Comparison of ENCODE assay signal across 24 mouse cellular contexts in the genomic region with DNA sequence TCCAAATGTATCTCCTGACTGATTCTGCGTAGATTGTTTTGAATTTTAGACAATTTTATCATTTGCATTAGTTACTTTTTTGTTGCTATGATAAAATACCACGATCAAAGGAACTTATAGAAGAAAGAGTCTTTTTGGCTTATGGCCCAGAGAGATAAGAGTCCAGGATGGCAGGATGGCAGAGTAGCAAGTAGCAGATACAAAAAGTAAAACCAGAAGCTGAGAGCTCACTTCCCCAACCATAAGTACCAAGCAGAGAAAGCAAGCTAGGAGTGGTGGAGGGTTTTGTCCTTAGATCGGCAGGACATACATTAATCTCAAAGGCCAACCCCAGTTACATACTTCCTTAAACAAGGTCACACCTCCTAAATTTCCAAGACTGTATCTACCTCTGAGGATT.
DNase-seq lines count a peak whose midpoint lies in the region; ATAC-seq and TF ChIP-seq lines count a peak whose summit lies in the region.
"Had no signal": no experiment of that assay in that cellular context is flagged by ENCODE, and none has a peak within 500 bp of the region (broad histone marks: within the 10 kb centered on the region; RNA-seq: fewer than 3 reads in every experiment).

No protein-coding gene starts in this region.

- no peaks in the 10 kb centered on the region for H3K9me3 ChIP-seq in midbrain, embryonic 11.5 days (ENCODE audit: control insufficient read depth, low read length)
- no peaks in the 10 kb centered on the region for H3K9me3 ChIP-seq in midbrain, embryonic 16.5 days (replicated peaks; ENCODE audit: control insufficient read depth, low read length, poor library complexity, severe bottlenecking)
- H3K9me3 ChIP-seq in G1E (replicated peaks) (no peaks in the 10 kb centered on the region), MEL (replicated peaks; ENCODE audit: insufficient read depth, low read length) (no peaks in the 10 kb centered on the region)
- no peaks in the 10 kb centered on the region for H3K9me3 ChIP-seq in forebrain, embryonic 11.5 days (ENCODE audit: control insufficient read depth, low read length)

- TF ChIP-seq RAD21 in MEL (IDR thresholded peaks at IDR 0.05; ENCODE audit: low read depth, low read length) = no peak

- no peak overlapping the region for H3K9ac ChIP-seq in midbrain, embryonic 11.5 days (ENCODE audit: low read length)
- H3K9ac ChIP-seq in midbrain, embryonic 16.5 days (ENCODE audit: low read depth, low read length) = no peak overlapping the region
- H3K9ac ChIP-seq in MEL (ENCODE audit: control insufficient read depth, low read depth, low read length, poor library complexity, severe bottlenecking) = no peak overlapping the region
- H3K9ac ChIP-seq in forebrain, embryonic 11.5 days (ENCODE audit: low read length) = no peak overlapping the region

- TF ChIP-seq CTCF in G1E (IDR thresholded peaks at IDR 0.05; ENCODE audit: low read depth, low read length) (no peak), MEL (IDR thresholded peaks at IDR 0.05 in 2 of 3, conservative IDR thresholded peaks at IDR 0.05 in 1 of 3; ENCODE audit: control insufficient read depth in 1 of 3, insufficient read depth in 1 of 3, low read depth in 2 of 3, low read length in 3 of 3, poor library complexity in 1 of 3, severe bottlenecking in 1 of 3) (no peak)

- TF ChIP-seq POLR2A in MEL (IDR thresholded peaks at IDR 0.05; ENCODE audit: control insufficient read depth in 1 of 2, insufficient read depth in 1 of 2, low read depth in 1 of 2, low read length in 2 of 2, poor library complexity in 1 of 2) = no peak

- H3K27me3 ChIP-seq in midbrain, embryonic 11.5 days (ENCODE audit: control insufficient read depth, insufficient read depth, low read length) = no peaks in the 10 kb centered on the region
- no peaks in the 10 kb centered on the region for H3K27me3 ChIP-seq in midbrain, embryonic 16.5 days (ENCODE audit: control insufficient read depth, insufficient read depth, low read depth, low read length)
- H3K27me3 ChIP-seq in G1E (ENCODE audit: insufficient read depth, low read length) (no peaks in the 10 kb centered on the region), MEL (ENCODE audit: control insufficient read depth in 1 of 2, insufficient read depth in 2 of 2, low read length in 2 of 2) (no peaks in the 10 kb centered on the region)
- no peaks in the 10 kb centered on the region for H3K27me3 ChIP-seq in forebrain, embryonic 11.5 days (ENCODE audit: control insufficient read depth, insufficient read depth, low read length)
- H3K27me3 ChIP-seq: CH12.LX, Patski had no signal

- H3K79me2 ChIP-seq in MEL (ENCODE audit: control insufficient read depth, insufficient read depth, low read length, poor library complexity) = no peaks in the 10 kb centered on the region

- H3K4me2 ChIP-seq in midbrain, embryonic 11.5 days = no peak overlapping the region
- no peak overlapping the region for H3K4me2 ChIP-seq in midbrain, embryonic 16.5 days (ENCODE audit: low read length)
- no peak overlapping the region for H3K4me2 ChIP-seq in forebrain, embryonic 11.5 days (ENCODE audit: low read depth, low read length, severe bottlenecking)

- no peaks in the 10 kb centered on the region for H3K36me3 ChIP-seq in midbrain, embryonic 11.5 days (ENCODE audit: control insufficient read depth, insufficient read depth, low read length)
- H3K36me3 ChIP-seq in midbrain, embryonic 16.5 days (ENCODE audit: control insufficient read depth, insufficient read depth, low read length) = no peaks in the 10 kb centered on the region
- H3K36me3 ChIP-seq in G1E (replicated peaks) = no peaks in the 10 kb centered on the region
- no peaks in the 10 kb centered on the region for H3K36me3 ChIP-seq in MEL (ENCODE audit: control insufficient read depth in 1 of 2, insufficient read depth in 2 of 2, low read length in 2 of 2)
- no peaks in the 10 kb centered on the region for H3K36me3 ChIP-seq in forebrain, embryonic 11.5 days (ENCODE audit: control insufficient read depth, insufficient read depth, low read length)

- DNase-seq in midbrain, embryonic 11.5 days (ENCODE audit: low spot score, missing footprints) = peak; percentile 67
- DNase-seq in G1E (ENCODE audit: low spot score) (no peak), MEL (ENCODE audit: low read depth, low spot score) (peak; percentile 4), MEL-GATA-1-ER (ENCODE audit: extremely low read depth, low read depth) (peak; percentile 6)
- DNase-seq in forebrain, embryonic 11.5 days (ENCODE audit: low spot score) = no peak
- DNase-seq in layer of hippocampus, adult 18-20 months (ENCODE audit: low spot score in 2 of 2) = no peak
- no peak for DNase-seq in urinary bladder, postnatal 4 days (ENCODE audit: low spot score in 2 of 2)
- DNase-seq: adrenal gland, adult 2 months; adrenal gland, adult 8-10 months; adrenal gland, postnatal 10 days; adrenal gland, postnatal 14 days; adrenal gland, postnatal 25 days; adrenal gland, postnatal 36 days; B cell, adult 2 months; cerebellum, adult 11 months; cerebellum, adult 11-12 months; cerebellum, adult 18-20 months; cerebellum, adult 2 months; cerebellum, adult 8-10 months had no signal

- no peaks in the 10 kb centered on the region for H3K4me1 ChIP-seq in midbrain, embryonic 11.5 days (ENCODE audit: control insufficient read depth, insufficient read depth, low read length)
- no peaks in the 10 kb centered on the region; the same call in 1 of the 2 replicates for H3K4me1 ChIP-seq in midbrain, embryonic 16.5 days (ENCODE audit: control insufficient read depth, insufficient read depth, low read length)
- no peaks in the 10 kb centered on the region for H3K4me1 ChIP-seq in G1E (ENCODE audit: insufficient read depth, low read depth, low read length)
- no peaks in the 10 kb centered on the region for H3K4me1 ChIP-seq in MEL (ENCODE audit: control insufficient read depth in 1 of 2, insufficient read depth in 2 of 2, low read length in 2 of 2)
- H3K4me1 ChIP-seq in forebrain, embryonic 11.5 days (replicated peaks; ENCODE audit: control insufficient read depth, insufficient read depth, low read length) = no peaks in the 10 kb centered on the region

- whole genome bisulfite sequencing in midbrain, embryonic 11.5 days = 88% methylated on average over 3 of the region's 3 CpGs
- WGBS in midbrain, embryonic 16.5 days = 88% methylated on average over 3 of the region's 3 CpGs
- WGBS in forebrain, embryonic 11.5 days = 89% methylated on average over 3 of the region's 3 CpGs

- ATAC-seq in midbrain, embryonic 11.5 days (ENCODE audit: low FRiP score) = no peak
- ATAC-seq in midbrain, embryonic 16.5 days = no peak
- ATAC-seq in G1E (ENCODE audit: extremely low read depth, insufficient number of reproducible peaks, low FRiP score, poor library complexity, severe bottlenecking) = peak; percentile 69
- ATAC-seq in forebrain, embryonic 11.5 days (replicated peaks; ENCODE audit: low FRiP score) = no peak
- ATAC-seq: activated CD4-positive, CD25-positive, alpha-beta regulatory T cell, adult 4 months; CD4-positive, CD25-positive, alpha-beta regulatory T cell, adult 4 months; Patski had no signal

- H3K27ac ChIP-seq in midbrain, embryonic 11.5 days (ENCODE audit: low read depth, low read length) = no peak overlapping the region
- H3K27ac ChIP-seq in midbrain, embryonic 16.5 days (ENCODE audit: low read length) = no peak overlapping the region
- no peak overlapping the region for H3K27ac ChIP-seq in MEL (ENCODE audit: control insufficient read depth, low read depth, low read length)
- H3K27ac ChIP-seq in forebrain, embryonic 11.5 days (ENCODE audit: low read depth, low read length) = no peak overlapping the region

- no peak for TF ChIP-seq EP300 in MEL (IDR thresholded peaks at IDR 0.05; ENCODE audit: low read depth in 1 of 2, low read length in 2 of 2)

- no peak overlapping the region for H3K4me3 ChIP-seq in midbrain, embryonic 11.5 days (ENCODE audit: low read depth, low read length)
- H3K4me3 ChIP-seq in midbrain, embryonic 16.5 days (ENCODE audit: low read depth, low read length) = no peak overlapping the region
- H3K4me3 ChIP-seq in G1E (ENCODE audit: low read depth, low read length) = no peak overlapping the region
- H3K4me3 ChIP-seq in MEL (ENCODE audit: control insufficient read depth in 1 of 2, insufficient read depth in 1 of 2, low read depth in 2 of 2, low read length in 2 of 2) = no peak overlapping the region
- no peak overlapping the region for H3K4me3 ChIP-seq in forebrain, embryonic 11.5 days (ENCODE audit: low read depth, low read length)

TF ChIP-seq in MEL, 35 proteins besides CTCF, POLR2A, EP300 and RAD21:
- TF ChIP-seq MYB (IDR thresholded peaks at IDR 0.05; ENCODE audit: low read depth, low read length) (no peak), USF2 (IDR thresholded peaks at IDR 0.05; ENCODE audit: borderline replicate concordance in 1 of 2, insufficient read depth in 1 of 2, low read depth in 1 of 2, low read length in 2 of 2) (no peak), ZC3H11A (IDR thresholded peaks at IDR 0.05; ENCODE audit: low read depth, low read length) (no peak), TAL1 (IDR thresholded peaks at IDR 0.05; ENCODE audit: low read length) (no peak), SIN3A (IDR thresholded peaks at IDR 0.05; ENCODE audit: low read length) (no peak), GABPA (IDR thresholded peaks at IDR 0.05; ENCODE audit: low read depth, low read length) (no peak), NRF1 (IDR thresholded peaks at IDR 0.05; ENCODE audit: insufficient read depth, low read depth, low read length, poor library complexity, severe bottlenecking) (no peak), TBP (IDR thresholded peaks at IDR 0.05; ENCODE audit: low read depth, low read length) (no peak)

Comparison
In these comparisons a context has a peak if more than half of its experiments do, and no peak if none do; other contexts are left out.
1. DNase-seq: peak in midbrain, embryonic 11.5 days (single experiment), MEL (single experiment) and MEL-GATA-1-ER (single experiment); none in G1E (single experiment), forebrain, embryonic 11.5 days (single experiment), layer of hippocampus, adult 18-20 months (0 of 2) and urinary bladder, postnatal 4 days (0 of 2).